Mouse (Mus musculus): ENCODE data around the gene Olfr389.

The Olfr389 gene

GRCm38 (mm10) chr11:73780613-73781012, at the start of gene Olfr389:
Gene Olfr389, minus strand, starts transcription at chr11:73780713.
- no peak for DNase-seq (ENCODE audit: low spot score)

- no peak for DNase-seq (ENCODE audit: low spot score)
Observed at GRCm38 (mm10) chr11:73816949-73817348, 36.4 kb upstream of the Olfr389 start, which contains the start of gene Olfr392. Gene Olfr392, minus strand, starts transcription at chr11:73817049.

DNA sequence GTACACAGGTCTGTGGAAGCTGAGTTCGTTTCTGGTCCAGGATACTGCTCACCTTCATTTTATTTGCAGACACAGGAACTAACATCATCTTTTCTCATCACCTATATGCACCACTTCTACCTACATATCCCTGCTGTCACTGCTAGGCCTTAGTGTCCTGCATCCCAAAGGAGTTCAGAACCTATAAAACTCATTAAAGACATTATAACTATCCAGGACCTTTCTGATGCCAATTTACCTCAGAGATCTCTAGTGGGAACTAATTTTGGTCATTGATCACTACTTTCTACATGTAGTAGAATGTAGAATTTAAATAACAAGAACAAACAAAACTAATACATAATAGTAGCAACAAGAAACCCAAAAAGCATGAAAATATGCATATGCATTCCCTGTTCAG, 22.4 kb upstream of the Olfr389 start, which contains the start of gene Olfr391-ps:
TSS of gene Olfr391-ps (minus strand) at position 101 of the 400 bp plus-strand sequence.
- DNase-seq (ENCODE audit: low spot score), result no peak

GRCm38 (mm10) chr11:73782664-73783063, 2.2 kb upstream of the Olfr389 start, which contains the start of gene Olfr390:
Gene Olfr390, plus strand, starts transcription at chr11:73782964.
- no peak for DNase-seq (ENCODE audit: low spot score)

DNA sequence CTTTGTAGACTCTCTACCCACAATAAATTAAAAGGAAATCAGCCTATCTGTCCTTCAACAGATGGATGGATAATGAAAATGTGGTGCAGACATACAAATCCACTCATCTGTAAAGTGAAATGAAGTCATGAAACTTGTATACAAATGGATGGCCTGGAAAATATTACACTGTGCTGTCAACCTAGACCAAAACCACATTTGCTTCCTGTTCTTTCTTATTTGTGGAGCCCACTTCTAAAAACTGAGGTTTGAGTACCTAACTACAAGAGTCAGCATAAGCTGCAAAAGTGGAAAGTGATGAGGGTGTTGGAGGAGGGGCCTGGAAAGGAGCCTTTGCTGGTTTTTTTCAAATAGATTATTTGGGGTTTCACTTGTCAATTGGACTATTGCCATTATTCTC, 21.4 kb downstream of the Olfr389 start:
- DNase-seq (ENCODE audit: low spot score), result no peak

Data from MN1 (cell line).